Mouse (Mus musculus) cerebellum, postnatal 14 days (tissue): Measurements from ENCODE around the gene Pygm.

ENCODE experiments used
- DNase-seq, 2 experiments: peaks; one replicate each; pipeline ENCODE4 v3.0.0; 2021; ENCODE audit warnings: mixed read lengths in 2 of 2

The Pygm gene

GRCm38 (mm10) chr19:6354030-6354429, 30.2 kb upstream of the Pygm start:
- no peak for DNase-seq

- no peak for DNase-seq
These were observed 22.9 kb upstream of the Pygm start for GRCm38 (mm10) chr19:6361291-6361690.

DNA sequence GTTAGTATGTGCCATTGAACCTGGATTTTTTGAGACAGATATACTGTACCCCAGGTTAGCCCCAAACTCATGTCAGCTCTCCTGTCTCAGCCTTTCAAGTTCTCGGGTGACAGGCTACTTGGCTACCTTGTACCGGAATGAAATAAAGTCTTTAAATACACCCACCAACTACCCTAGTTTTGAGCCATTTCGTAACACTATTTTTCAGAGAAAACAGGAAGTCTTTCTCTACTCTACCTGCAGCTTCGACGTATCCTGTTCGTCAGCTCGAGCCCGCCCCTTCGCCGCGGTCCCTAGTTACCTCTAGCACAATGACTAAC, 21.1 kb upstream of the Pygm start:
- no peak for DNase-seq

GRCm38 (mm10) chr19:6363411-6364240, 20.6 kb upstream of the Pygm start, which contains the start of gene Sf1:
TSS of gene Sf1 (plus strand) at chr19:6363690.
- DNase-seq = peak; percentile 100

- peak; percentile 96 for DNase-seq
These were observed 19.9 kb upstream of the Pygm start for GRCm38 (mm10) chr19:6364317-6364725.

DNA sequence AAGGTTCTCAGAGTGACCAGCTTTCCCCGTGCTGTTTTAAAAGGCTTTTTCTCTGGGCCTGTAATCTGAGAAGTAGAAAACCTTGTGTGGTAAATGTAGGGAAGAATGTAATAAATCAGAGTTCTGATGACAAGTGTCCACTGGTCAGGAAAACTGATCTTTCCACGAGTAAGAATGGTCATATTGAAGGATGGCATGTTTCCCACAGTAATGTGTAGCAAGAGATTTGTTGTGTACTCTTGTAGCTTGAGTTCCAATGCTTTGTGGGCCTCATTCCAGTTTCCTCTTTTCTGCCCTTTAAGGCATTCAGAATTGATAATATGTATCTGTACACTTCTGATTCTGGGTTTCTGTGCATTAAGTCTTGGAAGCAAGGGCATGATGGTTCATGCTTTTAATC, 19.4 kb upstream of the Pygm start:
- DNase-seq = no peak

DNA sequence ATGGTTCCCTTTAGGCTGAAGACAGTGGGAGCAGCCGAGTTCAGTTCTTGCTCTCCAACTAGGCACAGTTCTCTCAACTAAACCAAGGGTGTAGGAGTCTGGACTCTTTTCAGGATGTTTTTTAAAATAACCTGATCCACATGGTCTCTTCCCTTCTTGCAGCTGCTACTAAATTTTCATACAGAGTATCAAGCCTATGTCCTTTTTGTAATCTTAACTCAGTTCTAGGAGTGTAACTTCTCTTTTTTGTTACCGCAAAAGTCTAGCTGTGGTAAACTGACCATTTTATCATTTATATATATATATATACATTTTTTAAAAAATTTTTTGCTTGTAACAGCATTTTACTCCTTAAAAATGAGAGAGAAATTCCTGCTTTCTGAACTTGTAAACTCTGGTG, 14.0 kb upstream of the Pygm start:
- DNase-seq = no peak

DNA sequence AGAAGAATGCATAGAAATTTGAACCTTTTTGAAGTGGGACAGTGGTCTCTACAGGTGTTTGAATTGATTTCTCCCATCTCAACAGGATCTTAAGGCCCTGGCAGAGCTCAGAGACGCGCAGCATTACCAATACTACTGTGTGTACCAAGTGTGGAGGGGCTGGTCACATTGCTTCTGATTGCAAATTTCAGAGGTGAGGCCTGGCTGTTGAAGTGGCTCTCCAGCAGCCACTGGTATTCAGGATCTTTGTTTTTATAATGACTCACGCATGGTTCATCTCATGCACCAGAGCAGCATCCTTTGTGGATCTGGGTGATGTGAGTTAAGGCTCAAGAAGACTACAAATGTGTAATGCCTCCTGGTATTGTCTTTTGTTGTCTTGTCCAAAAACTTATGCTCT, 11.8 kb upstream of the Pygm start:
- no peak for DNase-seq

- DNase-seq = peak; percentile 92 to 98
These were observed 10.4 kb upstream of the Pygm start for GRCm38 (mm10) chr19:6373539-6374400.

- DNase-seq = no peak
These were observed 9.6 kb upstream of the Pygm start for GRCm38 (mm10) chr19:6374571-6374970.

- peak in 1 of 2 experiments; percentile 49 for DNase-seq
These were observed 8.6 kb upstream of the Pygm start for GRCm38 (mm10) chr19:6375423-6376254.

- DNase-seq = peak; percentile 84 to 95
These were observed 8.0 kb upstream of the Pygm start for GRCm38 (mm10) chr19:6376255-6376564.

- no peak for DNase-seq
These were observed 7.6 kb upstream of the Pygm start for GRCm38 (mm10) chr19:6376643-6377042.

- DNase-seq = peak in 1 of 2 experiments; percentile 47
These were observed 6.7 kb upstream of the Pygm start for GRCm38 (mm10) chr19:6377327-6378040.

GRCm38 (mm10) chr19:6380411-6381166, 3.6 kb upstream of the Pygm start:
- DNase-seq = no peak

GRCm38 (mm10) chr19:6381238-6381637, 3.0 kb upstream of the Pygm start:
- DNase-seq = no peak

- peak; percentile 68 to 69 for DNase-seq
These were observed 1.8 kb upstream of the Pygm start for GRCm38 (mm10) chr19:6382323-6382924.

DNA sequence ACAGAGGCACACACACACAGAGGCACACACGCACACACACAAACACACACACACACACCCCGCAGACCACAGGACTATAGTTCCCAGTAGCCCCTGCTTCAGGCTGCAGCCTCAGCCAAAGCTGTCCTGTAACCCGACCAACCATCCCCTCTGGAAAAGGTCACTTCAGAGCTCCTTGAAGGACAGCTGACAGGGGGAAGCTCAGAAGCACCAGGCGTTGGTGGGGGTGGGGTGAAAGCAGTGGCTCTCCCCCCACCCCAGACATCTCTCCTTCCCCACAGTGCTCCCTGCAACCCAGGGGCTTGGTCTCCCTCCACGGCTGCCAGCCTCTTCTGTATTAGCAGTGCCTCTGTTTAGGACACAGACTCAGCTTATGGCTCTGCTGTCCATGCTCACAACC, 729 bp upstream of the Pygm start:
- no peak for DNase-seq

DNA sequence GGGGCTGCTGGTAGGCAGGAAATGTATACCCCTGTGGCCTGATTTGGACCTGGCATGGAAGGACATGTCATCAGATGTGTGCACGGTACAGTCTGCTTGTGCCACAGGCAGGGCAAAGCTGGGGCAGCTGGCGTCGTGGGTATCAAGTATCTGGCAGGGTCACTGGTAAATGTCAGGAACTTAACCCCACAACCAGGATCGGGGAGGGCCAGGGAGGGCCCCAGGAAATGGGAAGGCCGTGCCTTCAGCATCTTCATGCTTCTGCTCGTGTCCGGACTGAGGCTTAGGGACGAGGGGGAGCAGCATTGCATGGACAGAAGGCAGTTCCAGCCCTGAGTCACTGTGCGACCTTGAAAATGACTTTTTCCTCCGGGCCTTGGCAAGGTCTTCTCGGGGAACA, 755 bp downstream of the Pygm start:
- no peak for DNase-seq

DNA sequence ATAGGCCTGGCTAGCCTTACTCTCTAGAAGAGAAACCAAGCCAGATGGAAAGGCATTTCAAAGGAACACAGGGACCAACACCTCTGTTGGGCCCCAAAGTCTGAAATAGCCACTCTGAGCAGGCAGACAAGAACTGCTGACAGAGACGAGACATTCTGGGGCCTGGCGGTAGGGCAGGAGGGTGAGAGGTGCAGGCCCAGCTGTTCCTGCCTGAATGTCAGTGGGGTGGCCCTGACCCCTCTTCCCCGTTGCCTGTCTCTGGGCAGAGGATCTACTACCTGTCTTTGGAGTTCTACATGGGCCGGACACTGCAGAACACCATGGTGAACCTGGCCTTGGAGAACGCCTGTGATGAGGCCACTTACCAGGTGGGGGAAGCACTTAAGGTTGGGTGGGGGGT, 1.2 kb downstream of the Pygm start:
- DNase-seq = no peak

- no peak for DNase-seq
These were observed 1.6 kb downstream of the Pygm start for GRCm38 (mm10) chr19:6385821-6386220.
